Mouse (Mus musculus): ENCODE measurements at regions not wholly inside any gene's neighbourhood (a gene's known extent, or its start where the extent isn't known, plus 50 kb on each side); places are given as distances from the start of the nearest gene placed in this dataset.

DNA sequence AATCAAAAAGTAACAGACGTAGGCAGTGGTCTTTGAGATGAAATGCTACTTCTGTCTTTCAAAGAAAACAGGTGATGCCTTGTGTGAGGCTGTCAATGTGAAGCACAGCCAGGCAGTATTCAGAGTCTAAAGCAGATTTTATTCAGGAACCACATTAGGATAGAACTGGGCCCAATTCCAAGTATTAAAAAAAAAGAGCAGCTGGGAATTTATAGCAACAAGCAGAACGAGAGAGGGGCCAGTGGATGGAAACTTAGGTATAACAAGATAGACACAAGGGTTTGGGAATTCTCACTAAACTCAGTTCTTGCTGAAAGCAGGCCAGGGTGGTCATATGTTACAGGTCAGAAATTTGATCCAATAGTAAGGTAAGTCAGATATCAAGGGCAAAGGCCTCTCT lies 72.6 kb downstream of the Rbmxl2 start:
- CTCF ChIA-PET, result no interaction called here
- POLR2A ChIA-PET, result interaction anchor here in 1 of 4 experiments (1.5 kb wide), 1 partner anchor 27 kb away, joined by 3 read pairs; no protein-coding TSS in a partner anchor

Measured in embryonic stem cell, embryonic (primary cell).